Mouse (Mus musculus) urinary bladder, postnatal 36 days (tissue): ENCODE results near the gene Gga3.

Experiments
- DNase-seq, 2 experiments: peaks; one replicate each; pipeline ENCODE4 v3.0.0; 2022; ENCODE audit warnings: low spot score in 2 of 2, mixed read lengths in 1 of 2

Gene Gga3

GRCm38 (mm10) chr11:115564064-115564809 is 39.6 kb downstream of the Gga3 start, which contains the start of gene Nup85:
Nup85 (plus strand) TSS chr11:115564434.
- DNase-seq = peak; percentile 93 to 96

- no peak for DNase-seq
Observed at GRCm38 (mm10) chr11:115563406-115563805, 40.4 kb downstream of the Gga3 start.

GRCm38 (mm10) chr11:115555717-115556116 is 48.1 kb downstream of the Gga3 start:
- DNase-seq = no peak

- DNase-seq = no peak
Observed at GRCm38 (mm10) chr11:115552783-115553182, 51.1 kb downstream of the Gga3 start.

GRCm38 (mm10) chr11:115543571-115543970 is 60.3 kb downstream of the Gga3 start:
- no peak for DNase-seq

- no peak for DNase-seq
Observed at GRCm38 (mm10) chr11:115538045-115538444, 65.8 kb downstream of the Gga3 start.

GRCm38 (mm10) chr11:115536856-115537568 is 66.8 kb downstream of the Gga3 start:
- no peak for DNase-seq

GRCm38 (mm10) chr11:115536038-115536681 is 67.7 kb downstream of the Gga3 start, which contains the start of gene Sumo2:
Sumo2 (minus strand) TSS chr11:115536276.
- DNase-seq = peak; percentile 98

GRCm38 (mm10) chr11:115535401-115536037 is 68.3 kb downstream of the Gga3 start:
- peak; percentile 41 to 45 for DNase-seq

- DNase-seq = no peak
Observed at GRCm38 (mm10) chr11:115534759-115535371, 69.0 kb downstream of the Gga3 start.
